Mouse (Mus musculus) MEL (cell line): ENCODE measurements around the gene Tmprss7. TPM values are rescaled to one million over a fixed set of nuclear protein-coding genes. Genes with fewer than 3 reads are reported as not detected.
A peak's percentile ranks its signal among the peaks of the same experiment; 100 is the strongest.

Source experiments
- DNase-seq: peaks from one replicate; pipeline ENCODE4 v3.0.0; 2011; ENCODE audit warnings: low read depth, low spot score
- H3K27ac ChIP-seq: 2 replicates; pipeline ENCODE4 v1.5.1; 2012; ENCODE audit warnings: low read depth, mild to moderate bottlenecking, control low read depth, low read length, moderate library complexity; ENCODE audit not compliant: control insufficient read depth
- H3K27me3 ChIP-seq, 2 experiments: fragments of 150-350 bp in 1 of 2; sonication (generic) in 1 of 2; 2 replicates each; pipeline ENCODE4 v1.6.1; 2012; ENCODE audit warnings: low read length in 2 of 2, mild to moderate bottlenecking in 2 of 2, improper control_type of control experiment in 1 of 2, moderate library complexity in 1 of 2; ENCODE audit not compliant: insufficient read depth in 2 of 2, control insufficient read depth in 1 of 2
- H3K36me3 ChIP-seq, 2 experiments: 2 replicates each; pipeline ENCODE4 v1.6.1; 2012 to 2014; ENCODE audit warnings: low read length in 2 of 2, improper control_type of control experiment in 1 of 2, inconsistent platforms in 1 of 2, mild to moderate bottlenecking in 1 of 2; ENCODE audit not compliant: insufficient read depth in 2 of 2, control insufficient read depth in 1 of 2
- H3K4me1 ChIP-seq, 2 experiments: fragments of 150-350 bp in 1 of 2; sonication (generic) in 1 of 2; 2 replicates each; pipeline ENCODE4 v1.6.1; 2012; ENCODE audit warnings: low read length in 2 of 2, improper control_type of control experiment in 1 of 2, mild to moderate bottlenecking in 1 of 2; ENCODE audit not compliant: insufficient read depth in 2 of 2, control insufficient read depth in 1 of 2
- H3K4me3 ChIP-seq, 2 experiments: fragments of 150-350 bp in 1 of 2; sonication (generic) in 1 of 2; 2 replicates each; pipeline ENCODE4 v1.5.1; 2012; ENCODE audit warnings: low read depth in 2 of 2, low read length in 2 of 2, mild to moderate bottlenecking in 2 of 2, moderate library complexity in 2 of 2, control low read depth in 1 of 2, improper control_type of control experiment in 1 of 2; ENCODE audit not compliant: control insufficient read depth in 1 of 2, insufficient read depth in 1 of 2
- H3K79me2 ChIP-seq: 2 replicates; pipeline ENCODE4 v1.6.1; 2012; ENCODE audit warnings: mild to moderate bottlenecking, low read length, moderate library complexity; ENCODE audit not compliant: control insufficient read depth, poor library complexity, insufficient read depth
- H3K9ac ChIP-seq: 2 replicates; pipeline ENCODE4 v1.6.1; 2012; ENCODE audit warnings: low read depth, mild to moderate bottlenecking, control low read depth, low read length, moderate library complexity; ENCODE audit not compliant: control insufficient read depth, poor library complexity, severe bottlenecking
- H3K9me3 ChIP-seq: fragments of 150-350 bp; sonication (generic); replicated peaks from 2 replicates; pipeline ENCODE4 v1.6.1; 2012; ENCODE audit warnings: mild to moderate bottlenecking, low read length, improper control_type of control experiment, moderate library complexity; ENCODE audit not compliant: insufficient read depth
- CHD1 ChIP-seq: IDR thresholded peaks from 2 replicates; pipeline ENCODE4 v1.6.1; 2012; ENCODE audit warnings: low read depth, mild to moderate bottlenecking, inconsistent platforms, low read length, improper control_type of control experiment
- ELF1 ChIP-seq: IDR thresholded peaks from 2 replicates; pipeline ENCODE4 v1.6.1; 2014; ENCODE audit warnings: low read depth, mild to moderate bottlenecking, inconsistent platforms, low read length, improper control_type of control experiment, moderate library complexity
- EP300 ChIP-seq, 2 experiments: IDR thresholded peaks; 2 replicates each; pipeline ENCODE4 v1.6.1; 2011; ENCODE audit warnings: improper control_type of control experiment in 2 of 2, low read length in 2 of 2, low read depth in 1 of 2, mild to moderate bottlenecking in 1 of 2
- ETS1 ChIP-seq: IDR thresholded peaks from 2 replicates; pipeline ENCODE4 v1.6.1; 2012; ENCODE audit warnings: low read depth, mild to moderate bottlenecking, inconsistent platforms, low read length, improper control_type of control experiment, moderate library complexity
- GABPA ChIP-seq: IDR thresholded peaks from 2 replicates; pipeline ENCODE4 v1.6.1; 2012; ENCODE audit warnings: low read depth, mild to moderate bottlenecking, inconsistent platforms, low read length, improper control_type of control experiment, moderate library complexity
- GATA1 ChIP-seq: IDR thresholded peaks from 2 replicates; pipeline ENCODE4 v1.6.1; 2011; ENCODE audit warnings: low read depth, low read length, improper control_type of control experiment
- KAT2A ChIP-seq: conservative IDR thresholded peaks from 2 replicates; pipeline ENCODE4 v1.6.1; 2012; ENCODE audit warnings: low read depth, low read length, improper control_type of control experiment, inconsistent platforms
- MAX ChIP-seq: IDR thresholded peaks from 2 replicates; pipeline ENCODE4 v1.6.1; 2011; ENCODE audit warnings: low read length, improper control_type of control experiment
- MAZ ChIP-seq: IDR thresholded peaks from 2 replicates; pipeline ENCODE4 v1.6.1; 2012; ENCODE audit warnings: low read depth, mild to moderate bottlenecking, inconsistent platforms, low read length, improper control_type of control experiment
- MEF2A ChIP-seq: IDR thresholded peaks from 2 replicates; pipeline ENCODE4 v1.6.1; 2014; ENCODE audit warnings: low read depth, mild to moderate bottlenecking, inconsistent platforms, low read length, improper control_type of control experiment; ENCODE audit not compliant: poor library complexity, insufficient replicate concordance, severe bottlenecking; ENCODE audit errors: extremely low read depth
- POLR2A ChIP-seq, 2 experiments: IDR thresholded peaks; 2 replicates each; pipeline ENCODE4 v1.6.1; 2011 to 2012; ENCODE audit warnings: low read length in 2 of 2, mild to moderate bottlenecking in 2 of 2, control low read depth in 1 of 2, improper control_type of control experiment in 1 of 2, low read depth in 1 of 2, moderate library complexity in 1 of 2; ENCODE audit not compliant: control insufficient read depth in 1 of 2, insufficient read depth in 1 of 2, poor library complexity in 1 of 2
- RCOR1 ChIP-seq: IDR thresholded peaks from 2 replicates; pipeline ENCODE4 v1.6.1; 2012; ENCODE audit warnings: low read depth, mild to moderate bottlenecking, inconsistent platforms, low read length, improper control_type of control experiment
- TAL1 ChIP-seq: IDR thresholded peaks from 2 replicates; pipeline ENCODE4 v1.6.1; 2012; ENCODE audit warnings: mild to moderate bottlenecking, inconsistent platforms, low read length, moderate library complexity, mixed read lengths
- UBTF ChIP-seq: IDR thresholded peaks from 2 replicates; pipeline ENCODE4 v1.6.1; 2012; ENCODE audit warnings: low read depth, mild to moderate bottlenecking, inconsistent platforms, low read length, improper control_type of control experiment, moderate library complexity, borderline replicate concordance; ENCODE audit not compliant: insufficient read depth
- USF1 ChIP-seq: IDR thresholded peaks from 2 replicates; pipeline ENCODE4 v1.6.1; 2014; ENCODE audit warnings: low read depth, mild to moderate bottlenecking, inconsistent platforms, low read length, improper control_type of control experiment, moderate library complexity
- USF2 ChIP-seq, 2 experiments: IDR thresholded peaks; 2 replicates each; pipeline ENCODE4 v1.6.1; 2011 to 2012; ENCODE audit warnings: improper control_type of control experiment in 2 of 2, low read length in 2 of 2, borderline replicate concordance in 1 of 2, inconsistent platforms in 1 of 2, low read depth in 1 of 2, mild to moderate bottlenecking in 1 of 2; ENCODE audit not compliant: insufficient read depth in 1 of 2
- ZC3H11A ChIP-seq: IDR thresholded peaks from 2 replicates; pipeline ENCODE4 v1.6.1; 2012; ENCODE audit warnings: low read depth, mild to moderate bottlenecking, inconsistent platforms, low read length, improper control_type of control experiment
- ZKSCAN1 ChIP-seq: IDR thresholded peaks from 2 replicates; pipeline ENCODE4 v1.6.1; 2012; ENCODE audit warnings: low read depth, mild to moderate bottlenecking, inconsistent platforms, low read length, improper control_type of control experiment, moderate library complexity
- polyA plus RNA-seq, 2 experiments: library from polyadenylated mRNA; stranded (reverse) in 1 of 2; unstranded in 1 of 2; fragments of >175 nt in 1 of 2; fragments of >200 nt in 1 of 2; gene quantifications; 2 replicates each; pipeline versions ENCODE4 v1.2.1 to v1.2.4; 2012; ENCODE audit warnings: low replicate concordance in 2 of 2, low read depth in 1 of 2; ENCODE audit not compliant: insufficient read length in 2 of 2, insufficient read depth in 1 of 2, missing spikeins in 1 of 2
- total RNA-seq: library from RNA; depleted of rRNA; stranded (reverse); fragments of 300-350 nt; gene quantifications from 2 replicates; pipeline ENCODE4 v1.2.3, GENCODE M21; 2012

Tmprss7 gene
- total and polyA plus RNA-seq, 3 experiments, result 0.04 TPM; not detected in 1

- peaks cover 0 to 19% of the 10 kb centered on the region in 2 experiments; a peak in 2 of 4 replicates for H3K36me3 ChIP-seq
- H3K9ac ChIP-seq, result no peak overlapping the region
- H3K79me2 ChIP-seq, result no peaks in the 10 kb centered on the region
- H3K27ac ChIP-seq, result peak overlapping the region; percentile 32; the same call in 1 of the 2 replicates
- no peaks in the 10 kb centered on the region for H3K27me3 ChIP-seq
- H3K9me3 ChIP-seq, result no peaks in the 10 kb centered on the region
- TF ChIP-seq POLR2A (IDR thresholded peaks at IDR 0.05; ENCODE audit: control insufficient read depth in 1 of 2, insufficient read depth in 1 of 2, low read depth in 1 of 2, low read length in 2 of 2, poor library complexity in 1 of 2) (no peak), MAZ (no peak), ETS1 (0 out of 2 replicates have a peak, but pooled peaks have one; percentile 13), GABPA (no peak), CHD1 (no peak), USF2 (IDR thresholded peaks at IDR 0.05; ENCODE audit: borderline replicate concordance in 1 of 2, insufficient read depth in 1 of 2, low read depth in 1 of 2, low read length in 2 of 2) (no peak), ELF1 (no peak), KAT2A (no peak), EP300 (IDR thresholded peaks at IDR 0.05; ENCODE audit: low read depth in 1 of 2, low read length in 2 of 2) (peak; percentile 49 to 56)
- H3K4me1 ChIP-seq, result peaks cover 9 to 16% of the 10 kb centered on the region in 2 experiments
- DNase-seq, result no peak
- H3K4me3 ChIP-seq, result no peak overlapping the region
Measured at GRCm38 (mm10) chr16:45662381-45662780, 31.1 kb downstream of the Tmprss7 start.

GRCm38 (mm10) chr16:45659596-45659995 lies 33.9 kb downstream of the Tmprss7 start:
- peaks cover 7 to 10% of the 10 kb centered on the region in 2 experiments for H3K4me1 ChIP-seq
- TF ChIP-seq UBTF (no peak), ELF1 (no peak), GATA1 (no peak), MAX (no peak), ETS1 (no peak), ZC3H11A (no peak), RCOR1 (no peak), ZKSCAN1 (no peak), POLR2A (IDR thresholded peaks at IDR 0.05; ENCODE audit: control insufficient read depth in 1 of 2, insufficient read depth in 1 of 2, low read depth in 1 of 2, low read length in 2 of 2, poor library complexity in 1 of 2) (no peak), TAL1 (no peak), MEF2A (no peak), USF1 (no peak)
- no peak overlapping the region for H3K27ac ChIP-seq
- H3K36me3 ChIP-seq, result peaks cover 0 to 14% of the 10 kb centered on the region in 2 experiments; a peak in 2 of 4 replicates
- H3K9me3 ChIP-seq, result no peaks in the 10 kb centered on the region
- H3K27me3 ChIP-seq, result no peaks in the 10 kb centered on the region
- H3K9ac ChIP-seq, result no peak overlapping the region
- H3K4me3 ChIP-seq, result no peak overlapping the region
- H3K79me2 ChIP-seq, result no peaks in the 10 kb centered on the region
- no peak for DNase-seq
